Mouse (Mus musculus): ENCODE data around the gene Trim17. TPM values are rescaled to one million over a fixed set of nuclear protein-coding genes. Genes with fewer than 3 reads are reported as not detected.

The Trim17 gene
- total and polyA plus RNA-seq, 3 experiments = 0.50 to 0.82 TPM; not detected in 1

GRCm38 (mm10) chr11:58954420-58955142, at the start of gene Trim17, which contains the start of gene Hist3h2a (continued):
- TF ChIP-seq MAFK (IDR thresholded peaks at IDR 0.05; ENCODE audit: borderline replicate concordance, low read depth, low read length) (no peak), EP300 (IDR thresholded peaks at IDR 0.05; ENCODE audit: low read depth in 1 of 2, low read length in 2 of 2) (peak in 1 of 2 experiments; percentile 30; a peak in 1 of 4 replicates), CTCF (IDR thresholded peaks at IDR 0.05 in 2 of 3, conservative IDR thresholded peaks at IDR 0.05 in 1 of 3; ENCODE audit: control insufficient read depth in 1 of 3, insufficient read depth in 1 of 3, low read depth in 2 of 3, low read length in 3 of 3, poor library complexity in 1 of 3, severe bottlenecking in 1 of 3) (peak; percentile 9 to 36 (median 32); a peak in 4 of 6 replicates), RAD21 (IDR thresholded peaks at IDR 0.05; ENCODE audit: low read depth, low read length) (no peak)

- peak; percentile 93 for DNase-seq (ENCODE audit: low read depth, low spot score)
- Histone ChIP-seq H3K9me3 (replicated peaks; ENCODE audit: insufficient read depth, low read length) (no peaks in the 10 kb centered on the region), H3K4me1 (ENCODE audit: control insufficient read depth in 1 of 2, insufficient read depth in 2 of 2, low read length in 2 of 2) (peaks cover 3 to 16% of the 10 kb centered on the region in 2 experiments), H3K9ac (ENCODE audit: control insufficient read depth, low read depth, low read length, poor library complexity, severe bottlenecking) (peak overlapping the region; percentile 28; the same call in 1 of the 2 replicates), H3K36me3 (ENCODE audit: control insufficient read depth in 1 of 2, insufficient read depth in 2 of 2, low read length in 2 of 2) (peaks cover 4 to 14% of the 10 kb centered on the region in 2 experiments; a peak in 3 of 4 replicates), H3K27me3 (ENCODE audit: control insufficient read depth in 1 of 2, insufficient read depth in 2 of 2, low read length in 2 of 2) (no peaks in the 10 kb centered on the region), H3K4me3 (ENCODE audit: control insufficient read depth in 1 of 2, insufficient read depth in 1 of 2, low read depth in 2 of 2, low read length in 2 of 2) (peak overlapping the region; percentile 73 to 96), H3K27ac (ENCODE audit: control insufficient read depth, low read depth, low read length) (no peak overlapping the region; the same call in 1 of the 2 replicates), H3K79me2 (ENCODE audit: control insufficient read depth, insufficient read depth, low read length, poor library complexity) (peaks cover 7% of the 10 kb centered on the region)
- no peak for TF ChIP-seq E2F4 (IDR thresholded peaks at IDR 0.05; ENCODE audit: borderline replicate concordance, low read depth, low read length)
- TF ChIP-seq HCFC1 (IDR thresholded peaks at IDR 0.05; ENCODE audit: low read depth, low read length) = no peak
- TF ChIP-seq MAFK (IDR thresholded peaks at IDR 0.05; ENCODE audit: borderline replicate concordance, low read depth, low read length) = no peak
- 0 out of 2 replicates have a peak, but pooled peaks have one; percentile 25 for TF ChIP-seq ZKSCAN1 (IDR thresholded peaks at IDR 0.05; ENCODE audit: low read depth, low read length)
- TF ChIP-seq NELFE (IDR thresholded peaks at IDR 0.05; ENCODE audit: low read depth, low read length) = peak; percentile 47
- no peak for TF ChIP-seq NRF1 (IDR thresholded peaks at IDR 0.05; ENCODE audit: insufficient read depth, low read depth, low read length, poor library complexity, severe bottlenecking)
- no peak for TF ChIP-seq MAZ (IDR thresholded peaks at IDR 0.05; ENCODE audit: low read depth, low read length)
- TF ChIP-seq POLR2AphosphoS5 (IDR thresholded peaks at IDR 0.05; ENCODE audit: borderline replicate concordance, low read depth, low read length) = no peak
- TF ChIP-seq BHLHE40 (IDR thresholded peaks at IDR 0.05; ENCODE audit: borderline replicate concordance, low read depth, low read length) = no peak
- no peak for TF ChIP-seq GABPA (IDR thresholded peaks at IDR 0.05; ENCODE audit: low read depth, low read length)
- TF ChIP-seq MYB (IDR thresholded peaks at IDR 0.05; ENCODE audit: low read depth, low read length) = no peak
- no peak for TF ChIP-seq CHD2 (IDR thresholded peaks at IDR 0.05; ENCODE audit: low read length)
- TF ChIP-seq USF1 (IDR thresholded peaks at IDR 0.05; ENCODE audit: low read depth, low read length) = no peak
- no peak for TF ChIP-seq CTCF (IDR thresholded peaks at IDR 0.05 in 2 of 3, conservative IDR thresholded peaks at IDR 0.05 in 1 of 3; ENCODE audit: control insufficient read depth in 1 of 3, insufficient read depth in 1 of 3, low read depth in 2 of 3, low read length in 3 of 3, poor library complexity in 1 of 3, severe bottlenecking in 1 of 3)
- peak; percentile 82 for TF ChIP-seq TBP (IDR thresholded peaks at IDR 0.05; ENCODE audit: low read depth, low read length)
- 0 out of 2 replicates have a peak, but pooled peaks have one; percentile 2 for TF ChIP-seq MYC (IDR thresholded peaks at IDR 0.05; ENCODE audit: low read depth, low read length)
- TF ChIP-seq ELF1 (IDR thresholded peaks at IDR 0.05; ENCODE audit: low read depth, low read length) = no peak
- TF ChIP-seq EP300 (IDR thresholded peaks at IDR 0.05; ENCODE audit: low read depth in 1 of 2, low read length in 2 of 2) = no peak
- TF ChIP-seq POLR2A (IDR thresholded peaks at IDR 0.05; ENCODE audit: control insufficient read depth in 1 of 2, insufficient read depth in 1 of 2, low read depth in 1 of 2, low read length in 2 of 2, poor library complexity in 1 of 2) = peak in 1 of 2 experiments; percentile 44; a peak in 1 of 4 replicates
- no peak; the same call in 1 of the 2 replicates for TF ChIP-seq SIN3A (IDR thresholded peaks at IDR 0.05; ENCODE audit: low read length)
- TF ChIP-seq ETS1 (IDR thresholded peaks at IDR 0.05; ENCODE audit: low read depth, low read length) = no peak
- TF ChIP-seq JUND (IDR thresholded peaks at IDR 0.05; ENCODE audit: low read depth, low read length) = no peak
- TF ChIP-seq MAX (IDR thresholded peaks at IDR 0.05; ENCODE audit: low read length) = no peak
- TF ChIP-seq UBTF (IDR thresholded peaks at IDR 0.05; ENCODE audit: borderline replicate concordance, insufficient read depth, low read depth, low read length) = no peak
- no peak for TF ChIP-seq ZC3H11A (IDR thresholded peaks at IDR 0.05; ENCODE audit: low read depth, low read length)
- TF ChIP-seq TCF12 (IDR thresholded peaks at IDR 0.05; ENCODE audit: low read depth, low read length) = no peak
- TF ChIP-seq POLR2AphosphoS2 (IDR thresholded peaks at IDR 0.05; ENCODE audit: low read length) = no peak
- TF ChIP-seq RCOR1 (IDR thresholded peaks at IDR 0.05; ENCODE audit: low read depth, low read length) = no peak
- no peak for TF ChIP-seq SMC3 (IDR thresholded peaks at IDR 0.05; ENCODE audit: low read depth, low read length)
- TF ChIP-seq ZNF384 (IDR thresholded peaks at IDR 0.05; ENCODE audit: low read depth, low read length) = peak; percentile 99
- TF ChIP-seq CHD1 (IDR thresholded peaks at IDR 0.05; ENCODE audit: low read depth, low read length) = no peak
- TF ChIP-seq MXI1 (IDR thresholded peaks at IDR 0.05; ENCODE audit: low read depth, low read length) = no peak
Measured at GRCm38 (mm10) chr11:58904838-58905237, 49.6 kb upstream of the Trim17 start.

Data from MEL (cell line).